Mouse (Mus musculus) testis, adult 2 months (tissue): ENCODE measurements around the gene Fut2. TPM values are rescaled to one million over a fixed set of nuclear protein-coding genes. Genes with fewer than 3 reads are reported as not detected.

Source experiments
- H3K27ac ChIP-seq: fragments of 200-500 bp; 2 replicates; pipeline ENCODE4 v1.5.1; 2012; ENCODE audit warnings: low read depth, low read length; ENCODE audit not compliant: control insufficient read depth, insufficient read depth
- H3K27me3 ChIP-seq: fragments of 200-500 bp; 2 replicates; pipeline ENCODE4 v1.6.1; 2012; ENCODE audit warnings: mild to moderate bottlenecking, low read length, moderate library complexity; ENCODE audit not compliant: control insufficient read depth, insufficient read depth
- H3K36me3 ChIP-seq: fragments of 200-500 bp; 2 replicates; pipeline ENCODE4 v1.6.1; 2012; ENCODE audit warnings: mild to moderate bottlenecking, low read length; ENCODE audit not compliant: control insufficient read depth, insufficient read depth
- H3K4me1 ChIP-seq: fragments of 200-500 bp; 2 replicates; pipeline ENCODE4 v1.6.1; 2012; ENCODE audit warnings: low read length; ENCODE audit not compliant: control insufficient read depth, insufficient read depth
- H3K4me3 ChIP-seq: fragments of 200-500 bp; 2 replicates; pipeline ENCODE4 v1.5.1; 2012; ENCODE audit warnings: low read depth, mild to moderate bottlenecking, low read length, moderate library complexity, mixed read lengths; ENCODE audit not compliant: control insufficient read depth
- CTCF ChIP-seq: fragments of 200-500 bp; IDR thresholded peaks from 2 replicates; pipeline ENCODE4 v1.5.1; 2012; ENCODE audit warnings: low read depth, mild to moderate bottlenecking, inconsistent platforms, low read length, moderate library complexity; ENCODE audit not compliant: control insufficient read depth, insufficient read depth, insufficient replicate concordance
- POLR2A ChIP-seq: fragments of 200-500 bp; IDR thresholded peaks from 2 replicates; pipeline ENCODE4 v1.6.1; 2012; ENCODE audit warnings: low read depth, mild to moderate bottlenecking, inconsistent platforms, low read length, moderate library complexity; ENCODE audit not compliant: control insufficient read depth
- polyA plus RNA-seq: library from polyadenylated mRNA; depleted of rRNA; stranded (reverse); fragments of >200 nt; gene quantifications from 2 replicates; pipeline ENCODE4 v1.2.3, GENCODE M21; 2012

Fut2 gene
- polyA plus RNA-seq, 1 experiment: 0.37 TPM

DNA sequence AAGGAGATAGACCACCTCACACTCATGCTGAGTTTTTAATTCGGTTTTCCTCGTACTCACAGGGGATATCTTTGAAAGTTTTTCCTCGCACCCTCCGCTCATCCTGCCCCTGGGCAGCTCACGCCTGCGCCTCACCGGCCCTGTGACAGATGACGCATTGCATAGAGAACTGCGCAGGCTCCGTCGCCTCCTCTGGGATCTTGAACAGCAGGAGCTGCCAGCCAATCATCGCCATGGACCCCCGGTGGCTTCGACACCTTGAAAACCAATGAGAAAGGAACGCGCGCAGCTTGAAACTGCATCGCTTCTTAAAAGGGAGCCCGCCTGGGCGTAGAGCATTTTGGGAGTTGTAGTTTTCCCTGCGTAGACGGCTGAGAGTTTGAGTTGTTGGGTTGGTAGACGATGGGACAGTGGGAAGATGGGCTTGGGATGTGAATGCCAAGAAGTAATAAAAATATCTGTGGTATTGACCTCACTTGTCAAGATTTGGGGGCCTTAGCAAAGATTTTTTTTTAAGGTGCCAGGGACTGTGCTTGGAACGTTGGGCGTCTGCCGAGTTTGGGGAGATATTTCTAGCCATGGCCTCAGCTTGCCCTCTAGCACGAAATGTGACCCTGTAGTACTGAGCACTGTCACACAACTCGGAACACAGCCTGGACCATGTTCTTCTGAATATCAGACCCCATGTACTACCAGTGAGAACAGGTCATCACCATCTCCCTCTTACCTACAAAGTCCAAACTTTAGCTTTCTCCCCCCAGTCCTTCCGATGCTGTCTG lies 27.4 kb downstream of the Fut2 start:
- Histone ChIP-seq H3K27me3 (no peaks in the 10 kb centered on the region), H3K27ac (no peak overlapping the region), H3K4me1 (peaks cover 21% of the 10 kb centered on the region), H3K4me3 (peak overlapping the region; percentile 11), H3K36me3 (no peaks in the 10 kb centered on the region)
- TF ChIP-seq CTCF (no peak), POLR2A (peak; percentile 70; the same call in 1 of the 2 replicates)

DNA sequence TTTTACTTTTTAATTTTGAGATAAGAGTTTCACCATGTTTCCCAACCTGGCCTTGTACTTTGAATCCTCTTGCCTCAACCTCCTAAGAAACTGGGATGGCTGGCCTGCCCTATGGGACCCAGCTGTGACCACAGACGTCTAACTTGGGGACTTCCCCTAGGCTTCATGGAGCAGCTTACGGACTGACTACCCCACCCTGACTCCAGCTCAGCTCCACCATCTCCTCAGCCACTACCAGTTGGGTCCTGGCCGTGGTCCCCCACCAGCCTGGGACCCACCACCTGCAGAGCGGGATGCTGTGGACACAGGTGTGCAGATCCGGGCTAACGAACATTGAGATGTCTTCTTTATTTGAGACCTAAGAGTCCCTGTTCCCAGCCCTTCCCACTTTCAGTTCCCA lies 28.5 kb downstream of the Fut2 start:
- no peaks in the 10 kb centered on the region for H3K27me3 ChIP-seq
- H3K36me3 ChIP-seq: no peaks in the 10 kb centered on the region
- no peak for TF ChIP-seq POLR2A
- TF ChIP-seq CTCF: no peak
- H3K4me1 ChIP-seq: peaks cover 14% of the 10 kb centered on the region
- no peak overlapping the region for H3K4me3 ChIP-seq
- no peak overlapping the region for H3K27ac ChIP-seq

DNA sequence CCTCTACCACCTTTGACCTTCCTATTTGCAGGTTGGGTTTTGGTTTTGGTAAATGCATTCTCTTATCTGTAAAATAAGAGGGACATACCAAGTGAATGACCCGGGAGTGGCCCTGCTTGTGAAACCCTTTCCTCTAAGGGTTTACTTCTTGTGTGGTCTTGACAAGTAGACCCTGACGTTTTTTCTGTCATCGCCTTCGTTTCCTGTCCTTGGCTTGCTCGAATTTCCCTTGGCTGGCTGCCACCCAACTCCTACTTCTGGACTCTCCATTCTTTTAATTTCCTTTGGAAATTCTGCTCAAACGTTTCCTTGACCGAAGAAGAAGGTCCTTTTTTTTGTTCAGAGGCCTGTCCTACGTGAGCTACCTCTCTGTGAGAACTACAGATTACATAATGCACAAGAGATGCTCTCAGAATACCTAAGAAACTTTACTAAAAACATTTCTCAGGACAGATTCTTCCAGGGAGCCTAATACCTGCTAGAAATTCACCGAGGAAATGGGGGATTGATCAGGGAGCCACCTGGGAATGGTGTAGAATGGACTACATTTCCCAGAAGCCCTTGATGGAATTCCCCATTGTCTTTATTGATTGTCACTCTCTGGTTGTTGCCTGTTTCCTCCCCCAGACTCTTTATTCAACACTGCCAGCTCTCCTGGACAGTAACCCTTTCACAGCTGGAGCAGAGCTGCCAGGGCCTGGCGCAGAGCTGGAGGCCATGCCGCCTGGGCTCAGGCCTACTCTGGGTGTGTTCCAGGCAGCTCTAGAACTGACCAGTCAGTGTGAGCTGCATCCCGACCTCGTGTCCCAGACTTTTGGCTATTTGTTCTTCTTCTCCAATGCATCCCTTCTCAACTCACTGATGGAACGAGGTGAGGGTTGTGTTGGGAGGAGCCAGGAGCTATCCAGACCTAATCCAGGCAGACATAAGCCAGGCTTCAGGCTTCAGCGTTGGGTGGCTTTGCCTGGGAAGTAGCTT lies 30.2 kb downstream of the Fut2 start:
- TF ChIP-seq CTCF (no peak), POLR2A (no peak)
- Histone ChIP-seq H3K36me3 (no peaks in the 10 kb centered on the region), H3K27me3 (no peaks in the 10 kb centered on the region), H3K4me3 (no peak overlapping the region), H3K4me1 (peaks cover 17% of the 10 kb centered on the region), H3K27ac (no peak overlapping the region)

DNA sequence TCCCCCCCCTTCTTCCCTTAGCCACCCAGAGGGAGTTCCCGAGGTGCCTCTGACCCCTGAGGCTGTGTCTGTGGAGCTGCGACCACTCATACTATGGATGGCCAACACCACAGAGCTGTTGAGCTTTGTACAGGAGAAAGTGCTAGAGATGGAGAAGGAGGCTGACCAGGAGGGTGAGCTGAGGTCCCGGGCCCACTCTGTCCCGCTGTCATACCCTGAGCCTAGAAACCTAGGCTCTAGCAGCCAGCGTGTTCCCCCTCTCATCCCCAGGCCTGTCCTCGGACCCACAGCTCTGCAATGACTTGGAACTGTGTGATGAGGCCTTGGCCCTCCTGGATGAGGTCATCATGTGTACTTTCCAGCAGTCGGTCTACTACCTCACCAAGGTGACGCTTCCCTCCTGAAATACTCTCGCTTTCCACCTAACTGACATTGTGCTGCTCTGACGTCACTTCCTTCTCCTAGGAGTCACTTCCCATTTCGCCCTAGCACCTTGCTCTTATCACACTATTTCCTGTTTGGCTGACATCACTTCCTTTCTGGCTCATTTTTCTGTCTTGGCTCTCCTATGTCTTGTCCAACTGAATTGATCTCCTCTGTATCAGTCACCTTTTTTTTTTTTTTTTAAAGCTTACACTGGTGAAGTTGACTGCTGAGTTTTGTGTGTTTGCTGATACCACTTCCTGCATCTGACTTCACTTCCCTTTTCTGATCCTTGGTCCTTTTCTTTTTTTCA lies 31.1 kb downstream of the Fut2 start:
- no peaks in the 10 kb centered on the region for H3K27me3 ChIP-seq
- peaks cover 19% of the 10 kb centered on the region for H3K4me1 ChIP-seq
- H3K27ac ChIP-seq: no peak overlapping the region
- no peak overlapping the region for H3K4me3 ChIP-seq
- no peak for TF ChIP-seq CTCF
- TF ChIP-seq POLR2A: no peak
- H3K36me3 ChIP-seq: no peaks in the 10 kb centered on the region

DNA sequence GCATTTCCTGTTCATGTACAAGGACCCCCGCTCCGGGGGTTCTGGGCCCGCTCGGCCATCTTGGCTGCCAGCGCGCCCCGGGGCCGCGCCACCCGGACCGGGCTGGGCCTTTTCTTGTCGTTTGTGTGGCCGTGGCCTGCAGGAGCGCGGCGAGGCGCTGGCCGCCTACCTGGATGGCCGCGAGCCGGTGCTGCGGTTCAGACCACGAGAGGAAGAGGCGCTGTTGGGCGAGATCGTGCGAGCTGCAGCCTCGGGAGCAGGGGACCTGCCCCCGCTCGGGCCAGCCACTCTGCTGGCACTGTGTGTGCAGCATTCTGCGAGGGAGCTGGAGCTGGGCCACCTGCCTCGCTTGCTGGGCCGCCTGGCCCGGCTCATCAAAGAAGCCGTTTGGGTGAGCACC lies 33.7 kb downstream of the Fut2 start:
- TF ChIP-seq CTCF (peak; percentile 15; the same call in 1 of the 2 replicates), POLR2A (no peak)
- Histone ChIP-seq H3K4me3 (no peak overlapping the region; the same call in 1 of the 2 replicates), H3K36me3 (no peaks in the 10 kb centered on the region), H3K27ac (no peak overlapping the region), H3K4me1 (peaks cover 23% of the 10 kb centered on the region), H3K27me3 (no peaks in the 10 kb centered on the region)

DNA sequence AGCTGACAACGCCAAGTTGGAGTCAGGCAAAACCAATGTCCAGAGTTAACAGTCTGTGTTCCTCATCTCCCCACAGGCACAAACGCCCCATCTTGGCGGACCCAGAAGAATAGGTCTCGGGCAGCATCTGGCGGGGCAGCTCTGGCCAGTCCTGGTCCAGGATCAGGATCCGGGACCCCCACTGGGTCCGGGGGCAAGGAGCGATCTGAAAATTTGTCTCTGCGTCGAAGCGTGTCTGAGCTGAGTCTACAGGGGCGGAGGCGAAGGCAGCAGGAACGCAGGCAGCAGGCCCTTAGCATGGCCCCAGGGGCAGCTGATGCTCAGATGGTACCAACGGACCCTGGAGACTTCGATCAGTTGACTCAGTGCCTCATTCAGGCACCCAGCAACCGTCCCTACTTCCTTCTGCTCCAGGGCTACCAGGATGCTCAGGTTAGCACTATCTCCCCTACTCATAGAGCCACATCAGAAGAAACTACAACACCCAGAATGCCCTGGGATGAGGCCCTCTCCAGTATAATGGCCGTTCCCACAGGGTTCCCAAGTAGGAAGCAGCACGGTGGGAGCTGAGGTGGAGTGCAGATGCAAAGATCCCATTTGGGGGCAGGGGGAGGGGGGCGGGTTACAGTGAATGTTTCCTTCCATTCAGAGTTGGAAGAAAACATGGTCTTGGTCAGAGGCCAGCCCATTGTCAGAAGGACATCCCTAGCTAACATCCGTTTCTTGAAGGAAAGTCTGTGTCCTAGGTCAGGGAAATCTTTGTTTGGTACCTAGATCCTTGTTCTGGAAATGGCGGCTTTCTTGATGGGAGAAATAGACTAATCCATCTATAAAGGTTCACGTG lies 35.9 kb downstream of the Fut2 start:
- no peak overlapping the region for H3K27ac ChIP-seq
- no peaks in the 10 kb centered on the region for H3K27me3 ChIP-seq
- no peak overlapping the region for H3K4me3 ChIP-seq

More for the DNA sequence above, 35.9 kb downstream of the Fut2 start:
- H3K36me3 ChIP-seq: no peaks in the 10 kb centered on the region
- H3K4me1 ChIP-seq: peaks cover 28% of the 10 kb centered on the region
- TF ChIP-seq CTCF (no peak), POLR2A (no peak)
